Mouse (Mus musculus) lung, embryonic 16.5 days (tissue): ENCODE results near the gene Nags. TPM values are rescaled to one million over a fixed set of nuclear protein-coding genes. Genes with fewer than 3 reads are reported as not detected.
A peak's percentile ranks its signal among the peaks of the same experiment; 100 is the strongest.

Experiments
- ATAC-seq: fragments of 200-750 bp; cut with Nextera tagmentation; 2 replicates; pipeline ENCODE4 v1.8.0; 2017; ENCODE audit warnings: low read depth, mild to moderate bottlenecking, moderate library complexity
- H3K27ac ChIP-seq: fragments of 300-500 bp; sonication (generic); 2 replicates; pipeline ENCODE4 v1.5.1; 2014; ENCODE audit warnings: mild to moderate bottlenecking, control low read depth, low read length
- H3K27me3 ChIP-seq: fragments of 300-500 bp; sonication (generic); 2 replicates; pipeline ENCODE4 v1.6.1; 2014; ENCODE audit warnings: low read depth, low read length, mixed read lengths; ENCODE audit not compliant: control insufficient read depth, insufficient read depth
- H3K36me3 ChIP-seq: fragments of 300-500 bp; sonication (generic); 2 replicates; pipeline ENCODE4 v1.6.1; 2014; ENCODE audit warnings: low read length; ENCODE audit not compliant: control insufficient read depth, insufficient read depth
- H3K4me1 ChIP-seq: fragments of 300-500 bp; sonication (generic); replicated peaks from 2 replicates; pipeline ENCODE4 v1.6.1; 2014; ENCODE audit warnings: low read length, mixed read lengths; ENCODE audit not compliant: control insufficient read depth, insufficient read depth
- H3K4me2 ChIP-seq: fragments of 300-500 bp; sonication (generic); 2 replicates; pipeline ENCODE4 v1.6.1; 2014; ENCODE audit warnings: low read depth, low read length, control low read depth
- H3K4me3 ChIP-seq: fragments of 300-500 bp; sonication (generic); 2 replicates; pipeline ENCODE4 v1.5.1; 2014; ENCODE audit warnings: mild to moderate bottlenecking, low read length, control low read depth
- H3K9ac ChIP-seq: fragments of 300-500 bp; sonication (generic); 2 replicates; pipeline ENCODE4 v1.6.1; 2014; ENCODE audit warnings: low read length, control low read depth
- H3K9me3 ChIP-seq: fragments of 300-500 bp; sonication (generic); 2 replicates; pipeline ENCODE4 v1.6.1; 2016; ENCODE audit warnings: low read length; ENCODE audit not compliant: control insufficient read depth
- WGBS: fragments of 180-500 bp; shearing (Covaris S2); extraction: QIAGEN DNeasy Blood & Tissue Kit; methylation state at CpG from one replicate; pipeline ENCODE4 v1.1.7; 2014; 5-methylcytosine and 5-hydroxymethylcytosine counted together
- polyA plus RNA-seq: library from polyadenylated mRNA; unstranded; fragments of >200 nt; fragmentation: Nextera tagmentation; extraction: Ambion mirVana; gene quantifications from 2 replicates; pipeline ENCODE4 v1.2.1, GENCODE M21; 2015

Gene Nags
- polyA plus RNA-seq, 1 experiment from 2014 or later: 0.73 TPM

GRCm38 (mm10) chr11:102179836-102180235 is 34.5 kb downstream of the Nags start:
- H3K36me3 ChIP-seq: peaks cover 15% of the 10 kb centered on the region
- H3K4me3 ChIP-seq: no peak overlapping the region
- H3K9ac ChIP-seq: no peak overlapping the region
- H3K4me2 ChIP-seq: no peak overlapping the region
- no peak for ATAC-seq
- H3K27ac ChIP-seq: no peak overlapping the region
- peaks cover 12% of the 10 kb centered on the region for H3K4me1 ChIP-seq
- no peaks in the 10 kb centered on the region for H3K9me3 ChIP-seq
- no peaks in the 10 kb centered on the region for H3K27me3 ChIP-seq

GRCm38 (mm10) chr11:102184253-102184645 is 38.9 kb downstream of the Nags start:
- peaks cover 20% of the 10 kb centered on the region for H3K4me1 ChIP-seq
- H3K9me3 ChIP-seq: no peaks in the 10 kb centered on the region
- H3K27ac ChIP-seq: peak overlapping the region; percentile 92
- no peak for ATAC-seq
- WGBS: 2% methylated on average over 7 of the region's 7 CpGs
- H3K4me2 ChIP-seq: peak overlapping the region; percentile 66
- H3K27me3 ChIP-seq: no peaks in the 10 kb centered on the region
- H3K9ac ChIP-seq: peak overlapping the region; percentile 97
- H3K36me3 ChIP-seq: peaks cover 10% of the 10 kb centered on the region
- H3K4me3 ChIP-seq: peak overlapping the region; percentile 94

- Histone ChIP-seq H3K4me2 (peak within 1 kb of the TSS; percentile 66), H3K27me3 (no peaks in the 10 kb centered on the region), H3K9ac (peak within 1 kb of the TSS; percentile 97), H3K36me3 (peaks cover 9% of the 10 kb centered on the region), H3K27ac (peak within 1 kb of the TSS; percentile 92), H3K9me3 (no peaks in the 10 kb centered on the region), H3K4me3 (peak within 1 kb of the TSS; percentile 94), H3K4me1 (peaks cover 22% of the 10 kb centered on the region)
- WGBS: under 1% methylated on average over 61 of the region's 70 CpGs
- peak; percentile 89 for ATAC-seq
Observed at GRCm38 (mm10) chr11:102184646-102185495, 39.6 kb downstream of the Nags start, which contains the start of gene Lsm12. Gene Lsm12 (minus strand): TSS chr11:102185296.

GRCm38 (mm10) chr11:102185677-102186076 is 40.4 kb downstream of the Nags start:
- Histone ChIP-seq H3K4me3 (peak overlapping the region; percentile 94), H3K4me2 (peak overlapping the region; percentile 66), H3K9me3 (no peaks in the 10 kb centered on the region), H3K27me3 (no peaks in the 10 kb centered on the region), H3K4me1 (peaks cover 25% of the 10 kb centered on the region), H3K27ac (no peak overlapping the region; the same call in 1 of the 2 replicates), H3K9ac (no peak overlapping the region), H3K36me3 (peaks cover 9% of the 10 kb centered on the region)
- no peak for ATAC-seq
- WGBS: 39% methylated on average over 3 of the region's 3 CpGs

GRCm38 (mm10) chr11:102186235-102186634 is 40.9 kb downstream of the Nags start:
- 63% methylated on average over 1 of the region's 1 CpGs for WGBS
- H3K4me1 ChIP-seq: peaks cover 30% of the 10 kb centered on the region
- no peak for ATAC-seq
- H3K9me3 ChIP-seq: no peaks in the 10 kb centered on the region
- no peak overlapping the region for H3K9ac ChIP-seq
- no peak overlapping the region for H3K4me2 ChIP-seq
- H3K27me3 ChIP-seq: no peaks in the 10 kb centered on the region
- no peak overlapping the region for H3K27ac ChIP-seq
- H3K4me3 ChIP-seq: no peak overlapping the region
- H3K36me3 ChIP-seq: peaks cover 3% of the 10 kb centered on the region

GRCm38 (mm10) chr11:102188980-102189379 is 43.7 kb downstream of the Nags start:
- no peak overlapping the region for H3K27ac ChIP-seq
- H3K36me3 ChIP-seq: peaks cover 9% of the 10 kb centered on the region
- H3K4me1 ChIP-seq: peaks cover 21% of the 10 kb centered on the region
- H3K9me3 ChIP-seq: no peaks in the 10 kb centered on the region
- H3K4me2 ChIP-seq: peak overlapping the region; percentile 91
- no peak for ATAC-seq
- peak overlapping the region; percentile 75 for H3K9ac ChIP-seq
- H3K4me3 ChIP-seq: peak overlapping the region; percentile 72
- 58% methylated on average over 6 of the region's 6 CpGs for WGBS
- H3K27me3 ChIP-seq: no peaks in the 10 kb centered on the region

- Histone ChIP-seq H3K9ac (peak within 1 kb of the TSS; percentile 75), H3K27ac (peak within 1 kb of the TSS; percentile 70), H3K4me1 (peaks cover 17% of the 10 kb centered on the region), H3K4me3 (peak within 1 kb of the TSS; percentile 72), H3K36me3 (peaks cover 15% of the 10 kb centered on the region), H3K4me2 (peak within 1 kb of the TSS; percentile 91), H3K27me3 (no peaks in the 10 kb centered on the region), H3K9me3 (no peaks in the 10 kb centered on the region)
- under 1% methylated on average over 48 of the region's 50 CpGs for WGBS
- ATAC-seq: peak; percentile 83
Observed at GRCm38 (mm10) chr11:102189461-102190436, 44.4 kb downstream of the Nags start, which contains the start of gene G6pc3. Gene G6pc3 (plus strand): TSS chr11:102189620.

- peak overlapping the region; percentile 37; the same call in 1 of the 2 replicates for H3K9ac ChIP-seq
Observed at GRCm38 (mm10) chr11:102190848-102191247, 45.5 kb downstream of the Nags start.

More at GRCm38 (mm10) chr11:102190848-102191247, 45.5 kb downstream of the Nags start:
- ATAC-seq: no peak
- WGBS: 45% methylated on average over 4 of the region's 4 CpGs
- Histone ChIP-seq H3K27ac (0 out of 2 replicates have a peak overlapping the region, but pooled peaks have one; percentile 9), H3K4me3 (no peak overlapping the region), H3K9me3 (no peaks in the 10 kb centered on the region), H3K4me2 (peak overlapping the region; percentile 91), H3K4me1 (peaks cover 13% of the 10 kb centered on the region), H3K36me3 (peaks cover 17% of the 10 kb centered on the region), H3K27me3 (no peaks in the 10 kb centered on the region)
